ENCODE assay signal across 9 mouse cellular contexts in genomic region chr15:99344148-99344870, GRCm38 (mm10). TPM values are rescaled to one million over a fixed set of nuclear protein-coding genes. Genes with fewer than 3 reads are reported as not detected.
DNase-seq lines count a peak whose midpoint lies in the region; ATAC-seq and TF ChIP-seq lines count a peak whose summit lies in the region.
"Had no signal": no experiment of that assay in that cellular context is flagged by ENCODE, and none has a peak within 500 bp of the region (broad histone marks: within the 10 kb centered on the region; RNA-seq: fewer than 3 reads in every experiment).

No protein-coding gene starts in this region.

- peaks cover 45% of the 10 kb centered on the region for H3K4me1 ChIP-seq in neural tube, embryonic 13.5 days (replicated peaks)
- H3K4me1 ChIP-seq in heart, adult 2 months (ENCODE audit: control insufficient read depth, insufficient read depth, low read length) = peaks cover 51% of the 10 kb centered on the region
- peaks cover 80% of the 10 kb centered on the region for H3K4me1 ChIP-seq in limb, embryonic 10.5 days
- peaks cover 9% of the 10 kb centered on the region for H3K4me1 ChIP-seq in stomach, postnatal 0 days (replicated peaks; ENCODE audit: control insufficient read depth, insufficient read depth)

- no peaks in the 10 kb centered on the region for H3K36me3 ChIP-seq in neural tube, embryonic 13.5 days
- peaks cover 6% of the 10 kb centered on the region for H3K36me3 ChIP-seq in heart, adult 2 months (ENCODE audit: control insufficient read depth, insufficient read depth, low read length)
- H3K36me3 ChIP-seq in limb, embryonic 10.5 days = peaks cover 7% of the 10 kb centered on the region; the same call in 1 of the 2 replicates
- H3K36me3 ChIP-seq in stomach, postnatal 0 days (ENCODE audit: control insufficient read depth, insufficient read depth, low read length) = no peaks in the 10 kb centered on the region

- 0 out of 2 replicates have a peak overlapping the region, but pooled peaks have one; percentile 12 for H3K9ac ChIP-seq in neural tube, embryonic 13.5 days
- H3K9ac ChIP-seq in heart, adult 2 months (ENCODE audit: low read depth, low read length) = peak overlapping the region; percentile 30
- H3K9ac ChIP-seq in stomach, postnatal 0 days (ENCODE audit: low read length) = 0 out of 2 replicates have a peak overlapping the region, but pooled peaks have one; percentile 27

- TF ChIP-seq POLR2A in heart, adult 2 months (IDR thresholded peaks at IDR 0.05; ENCODE audit: insufficient read depth, low read depth, low read length) = no peak

- TF ChIP-seq EP300 in heart, adult 2 months (IDR thresholded peaks at IDR 0.05; ENCODE audit: insufficient read depth, low read depth, low read length) = peak; percentile 71; the same call in 1 of the 2 replicates
- no peak for TF ChIP-seq EP300 in stomach, postnatal 0 days (optimal IDR thresholded peaks at IDR 0.05)

- H3K4me3 ChIP-seq in neural tube, embryonic 13.5 days = no peak overlapping the region
- 0 out of 2 replicates have a peak overlapping the region, but pooled peaks have one; percentile 8 for H3K4me3 ChIP-seq in heart, adult 2 months
- peak overlapping the region; percentile 8; the same call in 1 of the 2 replicates for H3K4me3 ChIP-seq in limb, embryonic 10.5 days
- no peak overlapping the region for H3K4me3 ChIP-seq in stomach, postnatal 0 days (ENCODE audit: low read depth, low read length)

- peak overlapping the region; percentile 61 for H3K27ac ChIP-seq in neural tube, embryonic 13.5 days (replicated peaks)
- H3K27ac ChIP-seq in heart, adult 2 months = peak overlapping the region; percentile 84
- peak overlapping the region; percentile 88 for H3K27ac ChIP-seq in limb, embryonic 10.5 days
- H3K27ac ChIP-seq in stomach, postnatal 0 days (replicated peaks) = peak overlapping the region; percentile 76

- WGBS in neural tube, embryonic 13.5 days = 64% methylated on average over 8 of the region's 8 CpGs
- WGBS in heart, adult 2 months = 36% methylated on average over 8 of the region's 8 CpGs
- 49% methylated on average over 8 of the region's 8 CpGs for WGBS in limb, embryonic 10.5 days
- WGBS in stomach, postnatal 0 days = 45% methylated on average over 8 of the region's 8 CpGs

- no peak overlapping the region for H3K4me2 ChIP-seq in neural tube, embryonic 13.5 days
- H3K4me2 ChIP-seq in stomach, postnatal 0 days (replicated peaks; ENCODE audit: low read depth) = peak overlapping the region; percentile 6; the same call in 1 of the 2 replicates

- no peak for ATAC-seq in neural tube, embryonic 13.5 days (ENCODE audit: low read depth)
- no peak for ATAC-seq in stomach, postnatal 0 days (ENCODE audit: low FRiP score, low TSS enrichment)

- H3K79me2 ChIP-seq in heart, adult 2 months (replicated peaks; ENCODE audit: control insufficient read depth, insufficient read depth, low read length) = no peaks in the 10 kb centered on the region

- DNase-seq in neural tube, embryonic 10.5 days (ENCODE audit: extremely low spot score, low spot score) = no peak
- DNase-seq in heart, adult 2 months = peak; percentile 51 to 75
- DNase-seq in limb, embryonic 10.5 days (ENCODE audit: low spot score) = no peak
- no peak for DNase-seq in stomach, postnatal 0 days (ENCODE audit: low spot score)
- DNase-seq in frontal cortex, postnatal 25 days (ENCODE audit: low spot score in 2 of 2) = no peak
- no peak for DNase-seq in left cerebral cortex, adult 8-10 months (ENCODE audit: low spot score in 2 of 2)
- DNase-seq in c-Kit-positive CD71-positive TER-119-positive erythroid progenitor cells, embryonic 14.5 days (ENCODE audit: low spot score) = no peak

- TF ChIP-seq CTCF in heart, adult 2 months (IDR thresholded peaks at IDR 0.05) = no peak
- no peak for TF ChIP-seq CTCF in stomach, postnatal 0 days (IDR thresholded peaks at IDR 0.05; ENCODE audit: low read depth)

- H3K27me3 ChIP-seq in neural tube, embryonic 13.5 days = no peaks in the 10 kb centered on the region
- no peaks in the 10 kb centered on the region for H3K27me3 ChIP-seq in heart, adult 2 months (ENCODE audit: control insufficient read depth, insufficient read depth, low read length)
- H3K27me3 ChIP-seq in limb, embryonic 10.5 days (ENCODE audit: low read depth, poor library complexity, severe bottlenecking) = no peaks in the 10 kb centered on the region
- no peaks in the 10 kb centered on the region for H3K27me3 ChIP-seq in stomach, postnatal 0 days (ENCODE audit: control insufficient read depth, insufficient read depth, low read length)

- H3K9me3 ChIP-seq in neural tube, embryonic 13.5 days = no peaks in the 10 kb centered on the region
- H3K9me3 ChIP-seq in limb, embryonic 10.5 days (replicated peaks) = no peaks in the 10 kb centered on the region
- no peaks in the 10 kb centered on the region for H3K9me3 ChIP-seq in stomach, postnatal 0 days (ENCODE audit: control insufficient read depth, low read length)

- intact Hi-C loops in heart, adult 2 months (cut with DNase I) = no loop called here

RNA-seq across cellular contexts. Expression of gene Fmnl3, which starts 26.0 kb away (rescaled TPM):
- 9.3 and 11.7 TPM in 2 replicates for polyA plus RNA-seq in neural tube, embryonic 13.5 days (2015; fragmentation: Nextera tagmentation; extraction: Ambion mirVana)
- total RNA-seq in heart, adult 2 months (2021) = 10 to 100 TPM; 14.6 to 18.1 TPM
- polyA plus RNA-seq in heart, adult 2 months (2012; rRNA removed) = 18.6 and 29.3 TPM in 2 replicates
- 30.4 and 42.2 TPM in 2 replicates for polyA plus RNA-seq in limb, embryonic 10.5 days (2016; fragmentation: Nextera tagmentation; extraction: Ambion mirVana)
- 8.0 and 8.6 TPM in 2 replicates for polyA plus RNA-seq in stomach, postnatal 0 days (2015; fragmentation: Nextera tagmentation; extraction: Ambion mirVana)
- 10 to 100 TPM; 10.7 to 14.2 (median 12.7) TPM for total RNA-seq in left cerebral cortex, adult 8-10 months (2022)

RNA-seq across cellular contexts. Expression of gene Tmbim6, which starts 48.4 kb away (rescaled TPM):
- polyA plus RNA-seq in neural tube, embryonic 13.5 days (2015; fragmentation: Nextera tagmentation; extraction: Ambion mirVana) = 254 and 261 TPM in 2 replicates
- total RNA-seq in heart, adult 2 months (2021) = 100 to 1,000 TPM; 207 to 253 TPM
- 334 and 409 TPM in 2 replicates for polyA plus RNA-seq in heart, adult 2 months (2012; rRNA removed)
- polyA plus RNA-seq in limb, embryonic 10.5 days (2016; fragmentation: Nextera tagmentation; extraction: Ambion mirVana) = 272 and 296 TPM in 2 replicates
- 469 and 479 TPM in 2 replicates for polyA plus RNA-seq in stomach, postnatal 0 days (2015; fragmentation: Nextera tagmentation; extraction: Ambion mirVana)
- 100 to 1,000 TPM; 336 to 365 (median 345) TPM for total RNA-seq in left cerebral cortex, adult 8-10 months (2022)

RNA-seq across cellular contexts. Expression of gene Fam186b, which starts 48.6 kb away (rescaled TPM):
- 0.52 and 0.54 TPM in 2 replicates for polyA plus RNA-seq in neural tube, embryonic 13.5 days (2015; fragmentation: Nextera tagmentation; extraction: Ambion mirVana)
- total RNA-seq in heart, adult 2 months (2021) = not detected
- 0.20 TPM in 1 of 2 replicates, not detected in the other for polyA plus RNA-seq in heart, adult 2 months (2012; rRNA removed)
- polyA plus RNA-seq in limb, embryonic 10.5 days (2016; fragmentation: Nextera tagmentation; extraction: Ambion mirVana) = 0.21 and 0.29 TPM in 2 replicates
- 0.28 TPM in 1 of 2 replicates, not detected in the other for polyA plus RNA-seq in stomach, postnatal 0 days (2015; fragmentation: Nextera tagmentation; extraction: Ambion mirVana)
- total RNA-seq in left cerebral cortex, adult 8-10 months (2022) = 1 to 10 TPM in 3 of 4 experiments, under 1 TPM in 1; 0.58 to 2.1 (median 1.1) TPM
- total RNA-seq: gastrocnemius, postnatal 14 days had no signal

RNA-seq across cellular contexts. Expression of gene Prpf40b, which starts 49.4 kb away (rescaled TPM):
- 90.1 and 101 TPM in 2 replicates for polyA plus RNA-seq in neural tube, embryonic 13.5 days (2015; fragmentation: Nextera tagmentation; extraction: Ambion mirVana)
- total RNA-seq in heart, adult 2 months (2021) = 10 to 100 TPM; 18.9 to 23.4 TPM
- polyA plus RNA-seq in heart, adult 2 months (2012; rRNA removed) = 39.5 and 39.7 TPM in 2 replicates
- polyA plus RNA-seq in limb, embryonic 10.5 days (2016; fragmentation: Nextera tagmentation; extraction: Ambion mirVana) = 59.3 and 71.2 TPM in 2 replicates
- 16.1 and 18.3 TPM in 2 replicates for polyA plus RNA-seq in stomach, postnatal 0 days (2015; fragmentation: Nextera tagmentation; extraction: Ambion mirVana)
- total RNA-seq in left cerebral cortex, adult 8-10 months (2022) = 10 to 100 TPM; 87.9 to 95.7 (median 93.4) TPM

Comparison
In these comparisons a context has a peak if more than half of its experiments do, and no peak if none do; other contexts are left out.
1. H3K4me3 ChIP-seq: peak in heart, adult 2 months (single experiment) and limb, embryonic 10.5 days (single experiment); none in neural tube, embryonic 13.5 days (single experiment) and stomach, postnatal 0 days (single experiment).
2. DNase-seq: peak in heart, adult 2 months (2 of 2); none in neural tube, embryonic 10.5 days (single experiment), limb, embryonic 10.5 days (single experiment), stomach, postnatal 0 days (single experiment), frontal cortex, postnatal 25 days (0 of 2), left cerebral cortex, adult 8-10 months (0 of 2) and c-Kit-positive CD71-positive TER-119-positive erythroid progenitor cells, embryonic 14.5 days (single experiment).
3. Peak in every context shown above with its lines, with median percentiles within 50 percentile points of each other: H3K27ac ChIP-seq and H3K9ac ChIP-seq.